Mouse (Mus musculus) lung, adult 10 weeks (tissue): ENCODE results near the gene Olfr1030. TPM values are rescaled to one million over a fixed set of nuclear protein-coding genes. Genes with fewer than 3 reads are reported as not detected.

Experiments
- polyA plus RNA-seq: library from polyadenylated mRNA; stranded (reverse); fragments of 350-450 nt; fragmentation: Illumina TruSeq; extraction: RNeasy Lipid Tissue Mini Kit (QIAGEN cat#74804); gene quantifications from one replicate; pipeline ENCODE4 v1.2.3, GENCODE M21; 2014; ENCODE audit warnings: low read depth, low replicate concordance; ENCODE audit not compliant: insufficient read depth

The Olfr1030 gene
- not detected for polyA plus RNA-seq

DNA sequence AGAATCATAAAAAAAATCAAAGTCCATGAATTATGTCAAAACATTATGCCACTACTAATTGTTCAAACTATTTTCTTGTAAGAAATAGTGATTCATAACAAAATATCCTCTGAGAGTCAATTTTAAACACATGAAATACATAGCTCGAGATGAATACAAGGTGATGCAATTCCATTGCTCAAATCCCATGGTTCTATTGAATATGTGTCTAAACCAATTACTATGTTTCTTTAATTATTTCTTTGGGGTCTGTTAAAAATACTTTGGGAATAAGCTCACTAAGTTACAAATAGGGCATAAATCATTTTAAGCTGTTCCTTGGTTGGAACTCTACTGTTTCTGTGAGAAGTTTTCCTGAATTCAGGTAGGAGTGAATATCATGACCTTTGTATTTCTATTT lies at the start of gene Olfr1030:
Gene Olfr1030, plus strand, starts transcription at position 301 of the 400 bp plus-strand sequence.

DNA sequence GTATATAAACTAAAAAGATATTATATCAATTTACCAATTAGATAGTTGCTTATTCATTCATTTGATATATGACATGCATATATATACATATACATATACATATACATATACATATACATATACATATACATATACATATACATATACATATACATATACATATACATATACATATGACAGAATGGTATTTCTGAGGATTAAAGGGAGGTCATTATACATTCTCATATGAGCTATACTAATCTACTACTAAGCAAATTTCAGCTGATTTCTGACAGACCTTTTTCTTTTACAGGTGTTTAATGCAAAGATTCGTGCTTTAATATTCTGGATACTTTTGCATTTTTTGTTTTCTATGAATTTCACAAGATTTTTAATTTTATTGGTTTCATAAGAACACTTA lies 28.9 kb upstream of the Olfr1030 start, which contains the start of gene Olfr1028:
Gene Olfr1028, plus strand, starts transcription at position 301 of the 400 bp plus-strand sequence.

DNA sequence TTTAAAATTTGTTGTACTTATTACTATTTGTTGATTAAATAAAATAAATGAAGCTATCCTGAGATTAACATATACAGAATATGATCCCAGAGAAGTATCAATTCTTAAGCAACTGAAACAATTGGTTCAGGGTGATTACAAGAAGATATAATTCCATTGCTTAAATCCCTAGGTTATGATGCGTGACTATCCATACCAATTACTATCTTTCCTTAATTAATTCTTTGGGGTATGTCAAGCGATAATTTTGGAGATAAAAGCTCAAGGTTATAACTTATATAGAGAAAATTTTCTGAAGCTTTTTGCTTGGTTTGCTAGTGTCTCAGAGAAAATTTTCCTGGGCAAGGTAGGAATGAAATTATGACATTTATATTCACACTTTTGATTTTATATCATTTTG lies 5.5 kb upstream of the Olfr1030 start, which contains the start of gene Olfr1029:
Gene Olfr1029, plus strand, starts transcription at position 301 of the 400 bp plus-strand sequence.

DNA sequence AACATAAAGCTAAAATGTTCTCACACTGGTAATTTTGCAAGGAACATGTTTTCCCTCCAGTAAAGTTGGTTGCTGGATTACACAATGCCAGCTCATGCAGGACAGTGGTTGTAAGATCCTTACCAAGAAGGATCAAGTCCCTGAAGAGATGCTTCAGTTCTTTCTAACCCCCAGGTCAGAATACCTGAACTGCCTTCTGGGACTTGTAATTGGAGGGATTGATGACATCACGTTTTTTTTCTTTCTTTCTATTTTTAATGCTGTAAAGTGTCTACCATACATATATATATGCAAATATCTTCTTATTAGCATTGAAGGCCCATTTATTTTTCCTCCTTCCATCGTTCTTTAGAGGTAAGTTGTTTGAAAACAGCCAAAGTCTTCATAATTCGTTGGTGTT lies 10.9 kb downstream of the Olfr1030 start, which contains the start of gene Olfr1031:
Gene Olfr1031, plus strand, starts transcription at position 301 of the 400 bp plus-strand sequence.

DNA sequence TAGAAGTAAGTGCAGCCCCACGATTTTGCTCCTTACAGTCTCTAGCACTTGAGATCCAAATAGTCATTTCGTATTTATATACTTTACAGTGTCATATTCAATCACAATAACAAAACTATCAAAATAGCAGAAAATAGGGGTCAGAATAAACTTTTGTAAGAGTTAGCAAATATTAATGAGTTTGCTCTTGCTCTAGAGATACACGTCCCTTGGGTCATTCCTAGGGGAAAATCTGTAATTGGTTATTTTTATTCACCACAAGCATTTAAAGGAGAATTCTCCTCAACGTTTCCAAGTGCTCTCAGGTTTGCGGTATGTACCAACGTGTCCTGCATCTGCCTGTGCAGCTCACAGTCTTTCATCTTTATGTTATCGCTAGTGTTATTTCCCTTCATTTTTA lies 26.2 kb downstream of the Olfr1030 start, which contains the start of gene Olfr1032:
Gene Olfr1032, plus strand, starts transcription at position 301 of the 400 bp plus-strand sequence.

DNA sequence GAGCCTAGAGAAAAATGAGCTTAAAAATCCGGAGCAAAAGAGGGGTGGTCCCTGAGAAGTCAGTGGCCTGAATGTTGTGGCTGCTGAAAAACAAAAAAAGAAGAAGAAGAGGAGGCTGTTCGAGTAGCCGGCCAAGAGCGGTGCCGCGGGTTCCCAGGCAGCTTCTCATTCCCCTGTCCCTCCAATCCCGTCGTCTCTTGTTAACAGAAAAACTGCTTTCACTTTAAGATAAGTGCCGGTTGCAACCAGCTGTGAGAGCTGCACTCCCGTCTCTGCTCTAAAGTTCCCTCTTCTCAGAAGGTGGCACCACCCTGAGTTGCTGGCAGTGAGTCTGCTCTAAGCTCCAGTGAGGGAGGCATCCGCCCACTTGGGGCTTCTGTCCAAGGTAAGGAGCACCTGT lies 41.3 kb downstream of the Olfr1030 start, which contains the start of gene Olfr1033:
Gene Olfr1033, plus strand, starts transcription at position 228 of the 400 bp plus-strand sequence.

Other genes with a start within 250 kb of the Olfr1030 start
- not detected for gene Olfr1012, start 216.5 kb upstream of the Olfr1030 start, polyA plus RNA-seq
- not detected for gene Olfr1013, start 212.2 kb upstream of the Olfr1030 start, polyA plus RNA-seq
- not detected for gene Olfr1014, start 206.6 kb upstream of the Olfr1030 start, polyA plus RNA-seq
- gene Olfr1015, start 197.3 kb upstream of the Olfr1030 start, polyA plus RNA-seq, result not detected
- not detected for gene Olfr1016, start 176.7 kb upstream of the Olfr1030 start, polyA plus RNA-seq
- gene Olfr1018, start 160.8 kb upstream of the Olfr1030 start, polyA plus RNA-seq, result not detected
- not detected for gene Olfr1019, start 133.8 kb upstream of the Olfr1030 start, polyA plus RNA-seq
- gene Olfr1020, start 132.2 kb upstream of the Olfr1030 start, polyA plus RNA-seq, result not detected
- gene Olfr1022, start 110.7 kb upstream of the Olfr1030 start, polyA plus RNA-seq, result not detected
- not detected for gene Olfr1023, start 93.6 kb upstream of the Olfr1030 start, polyA plus RNA-seq
- gene Olfr1024, start 74.2 kb upstream of the Olfr1030 start, polyA plus RNA-seq, result not detected
- gene Olfr1025-ps1, start 64.1 kb upstream of the Olfr1030 start, polyA plus RNA-seq, result not detected
- gene Olfr1026, start 57.7 kb upstream of the Olfr1030 start, polyA plus RNA-seq, result not detected
- gene Olfr1028, start 28.8 kb upstream of the Olfr1030 start, polyA plus RNA-seq, result not detected
- not detected for gene Olfr1029, start 5.4 kb upstream of the Olfr1030 start, polyA plus RNA-seq
- not detected for gene Olfr1031, start 11.0 kb downstream of the Olfr1030 start, polyA plus RNA-seq
- not detected for gene Olfr1032, start 26.3 kb downstream of the Olfr1030 start, polyA plus RNA-seq
- gene Olfr1033, start 41.4 kb downstream of the Olfr1030 start, polyA plus RNA-seq, result 3.4 TPM
- 0.06 TPM for gene Olfr1034, start 66.6 kb downstream of the Olfr1030 start, polyA plus RNA-seq
- not detected for gene Olfr1036, start 94.7 kb downstream of the Olfr1030 start, polyA plus RNA-seq
- gene Olfr1037, start 108.1 kb downstream of the Olfr1030 start, polyA plus RNA-seq, result not detected
- not detected for gene Olfr1039, start 156.7 kb downstream of the Olfr1030 start, polyA plus RNA-seq
- gene Olfr1040, start 167.5 kb downstream of the Olfr1030 start, polyA plus RNA-seq, result not detected
- not detected for gene Olfr1042, start 182.6 kb downstream of the Olfr1030 start, polyA plus RNA-seq
- gene Olfr1043, start 188.2 kb downstream of the Olfr1030 start, polyA plus RNA-seq, result not detected
- gene Olfr1044, start 198.5 kb downstream of the Olfr1030 start, polyA plus RNA-seq, result not detected
- not detected for gene Olfr52, start 206.4 kb downstream of the Olfr1030 start, polyA plus RNA-seq
- gene Olfr1045, start 223.7 kb downstream of the Olfr1030 start, polyA plus RNA-seq, result not detected
- not detected for gene Olfr1046, start 240.0 kb downstream of the Olfr1030 start, polyA plus RNA-seq